In genomic region chr8:95437341-95437992, GRCm38 (mm10) we compare ENCODE assay signal across 15 mouse cellular contexts.
"Had no signal": no experiment of that assay in that cellular context is flagged by ENCODE, and none has a peak within 500 bp of the region (broad histone marks: within the 10 kb centered on the region; RNA-seq: fewer than 3 reads in every experiment).

No protein-coding gene starts in this region.

- H3K4me2 ChIP-seq: limb, embryonic 13.5 days; liver, embryonic 13.5 days; midbrain, embryonic 11.5 days had no signal

- H3K27me3 ChIP-seq: limb, embryonic 13.5 days; liver, embryonic 13.5 days had no signal

- H3K9me3 ChIP-seq: limb, embryonic 10.5 days; limb, embryonic 13.5 days; liver, embryonic 13.5 days had no signal

- H3K27ac ChIP-seq: kidney, postnatal 0 days; limb, embryonic 10.5 days; limb, embryonic 13.5 days; liver, embryonic 13.5 days; stomach, postnatal 0 days had no signal

- H3K36me3 ChIP-seq: limb, embryonic 10.5 days; limb, embryonic 13.5 days; liver, embryonic 13.5 days had no signal

- H3K4me3 ChIP-seq: limb, embryonic 10.5 days; limb, embryonic 13.5 days; liver, embryonic 13.5 days had no signal

- H3K9ac ChIP-seq: limb, embryonic 13.5 days; liver, embryonic 13.5 days had no signal

- DNase-seq: kidney, adult 18-20 months; liver, embryonic 13.5 days; lung, adult 2 months; lung, postnatal 14 days; lung, postnatal 4 days; midbrain, embryonic 14.5 days; right cerebral cortex, postnatal 14 days; right cerebral cortex, postnatal 4 days; thymus, adult 18-20 months; thymus, postnatal 36 days had no signal
